Mouse (Mus musculus) mouse trophoblast stem cell (cell line): ENCODE results near the gene Pilrb2.
"Not testable (repeated sequence)": the region's sequence is repeated elsewhere in the genome, so short reads cannot be mapped to it uniquely, and the experiment has no call there.

Experiments used
- in situ Hi-C, 2 experiments: fragments of 300-500 bp; cut with MseI, MboI; formaldehyde crosslinking; loops; 2 replicates in 1 of 2; 3 replicates in 1 of 2; pipeline ENCODE4 v1.15.1; 2025

Pilrb2 gene

GRCm38 (mm10) chr5:137871644-137872380 is at the start of gene Pilrb2:
Gene Pilrb2, minus strand, starts transcription at chr5:137871815.
- in situ Hi-C loops, result not testable (repeated sequence)

- in situ Hi-C loops, result no loop called here
These were observed 43.9 kb upstream of the Pilrb2 start for GRCm38 (mm10) chr5:137915550-137915949.

- in situ Hi-C loops, result no loop called here
These were observed 42.9 kb upstream of the Pilrb2 start for GRCm38 (mm10) chr5:137914508-137914907.

GRCm38 (mm10) chr5:137909564-137910262 is 38.1 kb upstream of the Pilrb2 start:
- in situ Hi-C loops, result no loop called here

- in situ Hi-C loops, result loop anchor here (5.0 to 10.0 kb wide), 2 partner anchors 54 to 67 kb away; partner anchors contain the start of gene Gjc3 (in 1 of the 2)
These were observed 26.2 kb upstream of the Pilrb2 start for GRCm38 (mm10) chr5:137897812-137898211.

GRCm38 (mm10) chr5:137892954-137893353 is 21.3 kb upstream of the Pilrb2 start:
- in situ Hi-C loops, result loop anchor here (5.0 to 10.0 kb wide), 2 partner anchors 72 to 79 kb away; partner anchors contain the start of gene Gjc3 (in 1 of the 2)

GRCm38 (mm10) chr5:137887666-137888065 is 16.1 kb upstream of the Pilrb2 start:
- in situ Hi-C loops, result no loop called here

- in situ Hi-C loops, result no loop called here
These were observed 14.3 kb upstream of the Pilrb2 start for GRCm38 (mm10) chr5:137885894-137886293.

- in situ Hi-C loops, result no loop called here
These were observed 11.7 kb upstream of the Pilrb2 start for GRCm38 (mm10) chr5:137883345-137883744.

GRCm38 (mm10) chr5:137882922-137883321 is 11.3 kb upstream of the Pilrb2 start:
- in situ Hi-C loops, result no loop called here

- in situ Hi-C loops, result loop anchor here (5.0 kb wide), 2 partner anchors 81 to 86 kb away; no protein-coding TSS in a partner anchor
These were observed 6.2 kb upstream of the Pilrb2 start for GRCm38 (mm10) chr5:137877860-137878259.

GRCm38 (mm10) chr5:137875054-137875453 is 3.4 kb upstream of the Pilrb2 start:
- in situ Hi-C loops, result loop anchor here (5.0 kb wide), 2 partner anchors 78 to 83 kb away; no protein-coding TSS in a partner anchor

- in situ Hi-C loops, result not testable (repeated sequence)
These were observed 727 bp upstream of the Pilrb2 start for GRCm38 (mm10) chr5:137872381-137872702.

GRCm38 (mm10) chr5:137868600-137868999 is 3.0 kb downstream of the Pilrb2 start:
- in situ Hi-C loops, result not testable (repeated sequence)

- in situ Hi-C loops, result not testable (repeated sequence)
These were observed 7.6 kb downstream of the Pilrb2 start for GRCm38 (mm10) chr5:137864008-137864407.

GRCm38 (mm10) chr5:137857960-137858710 is 13.5 kb downstream of the Pilrb2 start, which contains the start of gene Pilrb1:
Gene Pilrb1, minus strand, starts transcription at chr5:137858106.
- in situ Hi-C loops, result not testable (repeated sequence)

- in situ Hi-C loops, result not testable (repeated sequence)
These were observed 14.7 kb downstream of the Pilrb2 start for GRCm38 (mm10) chr5:137856870-137857269.

- in situ Hi-C loops, result not testable (repeated sequence)
These were observed 16.7 kb downstream of the Pilrb2 start for GRCm38 (mm10) chr5:137854907-137855306.

- in situ Hi-C loops, result not testable (repeated sequence)
These were observed 21.3 kb downstream of the Pilrb2 start for GRCm38 (mm10) chr5:137850313-137850712.

GRCm38 (mm10) chr5:137837110-137837509 is 34.5 kb downstream of the Pilrb2 start:
- in situ Hi-C loops, result not testable (repeated sequence)

GRCm38 (mm10) chr5:137836611-137837010 is 35.0 kb downstream of the Pilrb2 start:
- in situ Hi-C loops, result no loop called here
